In genomic region chr3:114065587-114065986, GRCm38 (mm10) we compare ENCODE assay signal across 9 mouse cellular contexts. TPM values are rescaled to one million over a fixed set of nuclear protein-coding genes. Genes with fewer than 3 reads are reported as not detected.
DNase-seq lines count a peak whose midpoint lies in the region; ATAC-seq lines count a peak whose summit lies in the region.
"Had no signal": no experiment of that assay in that cellular context is flagged by ENCODE, and none has a peak within 500 bp of the region (broad histone marks: within the 10 kb centered on the region; RNA-seq: fewer than 3 reads in every experiment).

No protein-coding gene starts in this region.

- no peak overlapping the region for H3K9ac ChIP-seq in kidney, embryonic 16.5 days (replicated peaks; ENCODE audit: low read length)

- no peak overlapping the region for H3K4me2 ChIP-seq in kidney, embryonic 16.5 days (replicated peaks; ENCODE audit: low read depth, low read length)

- no peaks in the 10 kb centered on the region for H3K36me3 ChIP-seq in kidney, embryonic 16.5 days (ENCODE audit: insufficient read depth, low read length)

- 40% methylated on average over 4 of the region's 4 CpGs for WGBS in kidney, embryonic 16.5 days

- no peak overlapping the region for H3K4me3 ChIP-seq in kidney, embryonic 16.5 days (ENCODE audit: low read length)

- peak; percentile 29 for DNase-seq in left cerebral cortex, adult 11 months (ENCODE audit: low spot score)
- no peak for DNase-seq in left cerebral cortex, postnatal 4 days
- peak; percentile 42 for DNase-seq in gastrocnemius, postnatal 25 days
- DNase-seq in left cerebral cortex, adult 9 months (ENCODE audit: low spot score in 2 of 2), result peak; percentile 30 to 57
- peak; percentile 4 for DNase-seq in right cerebral cortex, postnatal 4 days
- no peak for DNase-seq in cerebellum, adult 9-11 months

- intact Hi-C loops in left cerebral cortex, postnatal 4 days (cut with DNase I), result no loop called here

- no peaks in the 10 kb centered on the region for H3K4me1 ChIP-seq in kidney, embryonic 16.5 days (ENCODE audit: insufficient read depth, low read length)

- no peak for ATAC-seq in kidney, embryonic 16.5 days (ENCODE audit: low FRiP score, low TSS enrichment)
- no peak for ATAC-seq in megakaryocyte-erythroid progenitor cell, adult 5-6 weeks (replicated peaks; ENCODE audit: low FRiP score, low TSS enrichment, poor library complexity, severe bottlenecking)

- H3K27me3 ChIP-seq in kidney, embryonic 16.5 days (ENCODE audit: insufficient read depth, low read length), result no peaks in the 10 kb centered on the region

- H3K9me3 ChIP-seq in kidney, embryonic 16.5 days (ENCODE audit: low read length), result no peaks in the 10 kb centered on the region

- H3K27ac ChIP-seq in kidney, embryonic 16.5 days (ENCODE audit: low read length), result no peak overlapping the region
- H3K27ac ChIP-seq: kidney, postnatal 0 days had no signal

RNA-seq across cellular contexts. Expression of gene Col11a1, which starts 35.2 kb away (rescaled TPM):
- 10 to 100 TPM; 15.9 to 17.0 TPM for total RNA-seq in left cerebral cortex, postnatal 4 days (2021)
- 10 to 100 TPM in 1 of 2 experiments, 1 to 10 TPM in 1; 4.8 to 11.7 TPM for total RNA-seq in gastrocnemius, postnatal 25 days (2021)
- polyA plus RNA-seq in kidney, embryonic 16.5 days (2015; fragmentation: Nextera tagmentation; extraction: Ambion mirVana), result 7.4 and 7.5 TPM in 2 replicates
- total RNA-seq in megakaryocyte-erythroid progenitor cell, adult 5-6 weeks (2014; fragmentation: Nextera tagmentation), result not detected in 2 replicates
- not detected in 2 replicates for total RNA-seq in megakaryocyte-erythroid progenitor cell, adult 5-6 weeks (2017)

Comparison
In these comparisons a context has a peak if more than half of its experiments do, and no peak if none do; other contexts are left out.
1. DNase-seq: peak in left cerebral cortex, adult 11 months (single experiment), gastrocnemius, postnatal 25 days (single experiment), left cerebral cortex, adult 9 months (2 of 2) and right cerebral cortex, postnatal 4 days (single experiment); none in left cerebral cortex, postnatal 4 days (single experiment) and cerebellum, adult 9-11 months (single experiment).
2. RNA of gene Col11a1, which starts 35.2 kb away (total RNA-seq): 15.9 to 17.0 TPM in left cerebral cortex, postnatal 4 days and 4.8 to 11.7 TPM in gastrocnemius, postnatal 25 days; not detected in megakaryocyte-erythroid progenitor cell, adult 5-6 weeks; every median in the first group is over 4 times any median in the second.